Mouse (Mus musculus) MEL (cell line): ENCODE measurements around the gene Nptx1. TPM values are rescaled to one million over a fixed set of nuclear protein-coding genes. Genes with fewer than 3 reads are reported as not detected.

Experiments used
- DNase-seq: peaks from one replicate; pipeline ENCODE4 v3.0.0; 2011; ENCODE audit warnings: low read depth, low spot score
- H3K27ac ChIP-seq: 2 replicates; pipeline ENCODE4 v1.5.1; 2012; ENCODE audit warnings: low read depth, mild to moderate bottlenecking, control low read depth, low read length, moderate library complexity; ENCODE audit not compliant: control insufficient read depth
- H3K27me3 ChIP-seq, 2 experiments: fragments of 150-350 bp in 1 of 2; sonication (generic) in 1 of 2; 2 replicates each; pipeline ENCODE4 v1.6.1; 2012; ENCODE audit warnings: low read length in 2 of 2, mild to moderate bottlenecking in 2 of 2, improper control_type of control experiment in 1 of 2, moderate library complexity in 1 of 2; ENCODE audit not compliant: insufficient read depth in 2 of 2, control insufficient read depth in 1 of 2
- H3K36me3 ChIP-seq, 2 experiments: 2 replicates each; pipeline ENCODE4 v1.6.1; 2012 to 2014; ENCODE audit warnings: low read length in 2 of 2, improper control_type of control experiment in 1 of 2, inconsistent platforms in 1 of 2, mild to moderate bottlenecking in 1 of 2; ENCODE audit not compliant: insufficient read depth in 2 of 2, control insufficient read depth in 1 of 2
- H3K4me1 ChIP-seq, 2 experiments: fragments of 150-350 bp in 1 of 2; sonication (generic) in 1 of 2; 2 replicates each; pipeline ENCODE4 v1.6.1; 2012; ENCODE audit warnings: low read length in 2 of 2, improper control_type of control experiment in 1 of 2, mild to moderate bottlenecking in 1 of 2; ENCODE audit not compliant: insufficient read depth in 2 of 2, control insufficient read depth in 1 of 2
- H3K4me3 ChIP-seq, 2 experiments: fragments of 150-350 bp in 1 of 2; sonication (generic) in 1 of 2; 2 replicates each; pipeline ENCODE4 v1.5.1; 2012; ENCODE audit warnings: low read depth in 2 of 2, low read length in 2 of 2, mild to moderate bottlenecking in 2 of 2, moderate library complexity in 2 of 2, control low read depth in 1 of 2, improper control_type of control experiment in 1 of 2; ENCODE audit not compliant: control insufficient read depth in 1 of 2, insufficient read depth in 1 of 2
- H3K79me2 ChIP-seq: 2 replicates; pipeline ENCODE4 v1.6.1; 2012; ENCODE audit warnings: mild to moderate bottlenecking, low read length, moderate library complexity; ENCODE audit not compliant: control insufficient read depth, poor library complexity, insufficient read depth
- H3K9ac ChIP-seq: 2 replicates; pipeline ENCODE4 v1.6.1; 2012; ENCODE audit warnings: low read depth, mild to moderate bottlenecking, control low read depth, low read length, moderate library complexity; ENCODE audit not compliant: control insufficient read depth, poor library complexity, severe bottlenecking
- H3K9me3 ChIP-seq: fragments of 150-350 bp; sonication (generic); replicated peaks from 2 replicates; pipeline ENCODE4 v1.6.1; 2012; ENCODE audit warnings: mild to moderate bottlenecking, low read length, improper control_type of control experiment, moderate library complexity; ENCODE audit not compliant: insufficient read depth
- BHLHE40 ChIP-seq: IDR thresholded peaks from 2 replicates; pipeline ENCODE4 v1.6.1; 2012; ENCODE audit warnings: low read depth, mild to moderate bottlenecking, inconsistent platforms, low read length, improper control_type of control experiment, borderline replicate concordance
- CHD1 ChIP-seq: IDR thresholded peaks from 2 replicates; pipeline ENCODE4 v1.6.1; 2012; ENCODE audit warnings: low read depth, mild to moderate bottlenecking, inconsistent platforms, low read length, improper control_type of control experiment
- CHD2 ChIP-seq: IDR thresholded peaks from 2 replicates; pipeline ENCODE4 v1.6.1; 2011; ENCODE audit warnings: low read length, improper control_type of control experiment
- E2F4 ChIP-seq: IDR thresholded peaks from 2 replicates; pipeline ENCODE4 v1.6.1; 2011; ENCODE audit warnings: low read depth, low read length, improper control_type of control experiment, borderline replicate concordance
- EP300 ChIP-seq, 2 experiments: IDR thresholded peaks; 2 replicates each; pipeline ENCODE4 v1.6.1; 2011; ENCODE audit warnings: improper control_type of control experiment in 2 of 2, low read length in 2 of 2, low read depth in 1 of 2, mild to moderate bottlenecking in 1 of 2
- ETS1 ChIP-seq: IDR thresholded peaks from 2 replicates; pipeline ENCODE4 v1.6.1; 2012; ENCODE audit warnings: low read depth, mild to moderate bottlenecking, inconsistent platforms, low read length, improper control_type of control experiment, moderate library complexity
- GABPA ChIP-seq: IDR thresholded peaks from 2 replicates; pipeline ENCODE4 v1.6.1; 2012; ENCODE audit warnings: low read depth, mild to moderate bottlenecking, inconsistent platforms, low read length, improper control_type of control experiment, moderate library complexity
- HCFC1 ChIP-seq: IDR thresholded peaks from 2 replicates; pipeline ENCODE4 v1.6.1; 2012; ENCODE audit warnings: low read depth, mild to moderate bottlenecking, inconsistent platforms, low read length, improper control_type of control experiment, moderate library complexity
- JUND ChIP-seq: IDR thresholded peaks from 2 replicates; pipeline ENCODE4 v1.6.1; 2011; ENCODE audit warnings: low read depth, mild to moderate bottlenecking, improper control_type of control experiment, low read length
- KAT2A ChIP-seq: conservative IDR thresholded peaks from 2 replicates; pipeline ENCODE4 v1.6.1; 2012; ENCODE audit warnings: low read depth, low read length, improper control_type of control experiment, inconsistent platforms
- MAX ChIP-seq: IDR thresholded peaks from 2 replicates; pipeline ENCODE4 v1.6.1; 2011; ENCODE audit warnings: low read length, improper control_type of control experiment
- MAZ ChIP-seq: IDR thresholded peaks from 2 replicates; pipeline ENCODE4 v1.6.1; 2012; ENCODE audit warnings: low read depth, mild to moderate bottlenecking, inconsistent platforms, low read length, improper control_type of control experiment
- MEF2A ChIP-seq: IDR thresholded peaks from 2 replicates; pipeline ENCODE4 v1.6.1; 2014; ENCODE audit warnings: low read depth, mild to moderate bottlenecking, inconsistent platforms, low read length, improper control_type of control experiment; ENCODE audit not compliant: poor library complexity, insufficient replicate concordance, severe bottlenecking; ENCODE audit errors: extremely low read depth
- MXI1 ChIP-seq: IDR thresholded peaks from 2 replicates; pipeline ENCODE4 v1.6.1; 2011; ENCODE audit warnings: mild to moderate bottlenecking, low read depth, low read length, improper control_type of control experiment
- MYB ChIP-seq: IDR thresholded peaks from 2 replicates; pipeline ENCODE4 v1.6.1; 2011; ENCODE audit warnings: mild to moderate bottlenecking, low read depth, low read length, improper control_type of control experiment
- NELFE ChIP-seq: IDR thresholded peaks from 2 replicates; pipeline ENCODE4 v1.6.1; 2011; ENCODE audit warnings: low read depth, low read length, improper control_type of control experiment
- NRF1 ChIP-seq: IDR thresholded peaks from 2 replicates; pipeline ENCODE4 v1.6.1; 2014; ENCODE audit warnings: low read depth, mild to moderate bottlenecking, inconsistent platforms, low read length, improper control_type of control experiment, moderate library complexity; ENCODE audit not compliant: poor library complexity, insufficient read depth, severe bottlenecking
- POLR2A ChIP-seq, 2 experiments: IDR thresholded peaks; 2 replicates each; pipeline ENCODE4 v1.6.1; 2011 to 2012; ENCODE audit warnings: low read length in 2 of 2, mild to moderate bottlenecking in 2 of 2, control low read depth in 1 of 2, improper control_type of control experiment in 1 of 2, low read depth in 1 of 2, moderate library complexity in 1 of 2; ENCODE audit not compliant: control insufficient read depth in 1 of 2, insufficient read depth in 1 of 2, poor library complexity in 1 of 2
- POLR2AphosphoS2 ChIP-seq: IDR thresholded peaks from 2 replicates; pipeline ENCODE4 v1.6.1; 2011; ENCODE audit warnings: low read length, improper control_type of control experiment
- POLR2AphosphoS5 ChIP-seq: IDR thresholded peaks from 2 replicates; pipeline ENCODE4 v1.6.1; 2012; ENCODE audit warnings: low read depth, borderline replicate concordance, mild to moderate bottlenecking, inconsistent platforms, low read length, moderate library complexity, mixed read lengths
- SIN3A ChIP-seq: IDR thresholded peaks from 2 replicates; pipeline ENCODE4 v1.6.1; 2012; ENCODE audit warnings: low read length, improper control_type of control experiment, inconsistent platforms
- SMC3 ChIP-seq: IDR thresholded peaks from 2 replicates; pipeline ENCODE4 v1.6.1; 2011; ENCODE audit warnings: low read depth, low read length, improper control_type of control experiment
- TAL1 ChIP-seq: IDR thresholded peaks from 2 replicates; pipeline ENCODE4 v1.6.1; 2012; ENCODE audit warnings: mild to moderate bottlenecking, inconsistent platforms, low read length, moderate library complexity, mixed read lengths
- TBP ChIP-seq: IDR thresholded peaks from 2 replicates; pipeline ENCODE4 v1.8.0; 2011; ENCODE audit warnings: low read depth, low read length, improper control_type of control experiment
- USF1 ChIP-seq: IDR thresholded peaks from 2 replicates; pipeline ENCODE4 v1.6.1; 2014; ENCODE audit warnings: low read depth, mild to moderate bottlenecking, inconsistent platforms, low read length, improper control_type of control experiment, moderate library complexity
- ZC3H11A ChIP-seq: IDR thresholded peaks from 2 replicates; pipeline ENCODE4 v1.6.1; 2012; ENCODE audit warnings: low read depth, mild to moderate bottlenecking, inconsistent platforms, low read length, improper control_type of control experiment
- ZKSCAN1 ChIP-seq: IDR thresholded peaks from 2 replicates; pipeline ENCODE4 v1.6.1; 2012; ENCODE audit warnings: low read depth, mild to moderate bottlenecking, inconsistent platforms, low read length, improper control_type of control experiment, moderate library complexity
- ZMIZ1 ChIP-seq: IDR thresholded peaks from 2 replicates; pipeline ENCODE4 v1.6.1; 2012; ENCODE audit warnings: low read depth, mild to moderate bottlenecking, inconsistent platforms, low read length, improper control_type of control experiment, moderate library complexity
- ZNF384 ChIP-seq: IDR thresholded peaks from 2 replicates; pipeline ENCODE4 v1.6.1; 2012; ENCODE audit warnings: low read depth, mild to moderate bottlenecking, inconsistent platforms, low read length, improper control_type of control experiment
- polyA plus RNA-seq, 2 experiments: library from polyadenylated mRNA; stranded (reverse) in 1 of 2; unstranded in 1 of 2; fragments of >175 nt in 1 of 2; fragments of >200 nt in 1 of 2; gene quantifications; 2 replicates each; pipeline versions ENCODE4 v1.2.1 to v1.2.4; 2012; ENCODE audit warnings: low replicate concordance in 2 of 2, low read depth in 1 of 2; ENCODE audit not compliant: insufficient read length in 2 of 2, insufficient read depth in 1 of 2, missing spikeins in 1 of 2
- total RNA-seq: library from RNA; depleted of rRNA; stranded (reverse); fragments of 300-350 nt; gene quantifications from 2 replicates; pipeline ENCODE4 v1.2.3, GENCODE M21; 2012

Nptx1 gene
- total and polyA plus RNA-seq, 3 experiments = not detected

DNA sequence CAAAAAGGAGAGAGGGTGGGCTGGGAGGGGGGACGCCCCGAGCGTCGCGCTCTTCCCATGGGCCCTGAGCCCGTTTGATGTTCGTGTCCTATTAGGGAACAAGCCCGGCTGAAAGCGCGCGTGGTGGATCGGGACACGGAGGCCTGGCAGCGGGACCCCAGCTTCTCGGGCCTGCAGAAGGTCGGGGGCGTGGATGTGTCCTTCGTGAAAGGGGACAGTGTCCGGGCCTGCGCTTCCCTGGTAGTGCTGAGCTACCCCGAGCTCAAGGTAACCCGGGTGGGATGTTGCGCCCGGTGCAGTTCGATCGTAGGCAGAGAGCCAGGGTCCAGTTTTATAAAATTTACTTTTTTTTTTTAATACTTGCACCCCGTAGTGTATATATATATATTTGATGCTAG lies 55.9 kb downstream of the Nptx1 start:
- TF ChIP-seq MAX (no peak), TAL1 (no peak), SMC3 (no peak), JUND (no peak), MXI1 (no peak), USF1 (no peak), KAT2A (no peak), ZC3H11A (no peak), CHD1 (no peak), E2F4 (no peak), ETS1 (no peak), POLR2AphosphoS5 (no peak)
- H3K4me3 ChIP-seq = peak overlapping the region; percentile 84 to 94
- H3K4me1 ChIP-seq = peaks cover 5 to 11% of the 10 kb centered on the region in 2 experiments; a peak in 3 of 4 replicates
- no peak for DNase-seq
- peaks cover 12% of the 10 kb centered on the region for H3K79me2 ChIP-seq
- H3K9me3 ChIP-seq = no peaks in the 10 kb centered on the region
- H3K36me3 ChIP-seq = peaks cover 0 to 9% of the 10 kb centered on the region in 2 experiments; a peak in 2 of 4 replicates
- H3K27ac ChIP-seq = peak overlapping the region; percentile 18; the same call in 1 of the 2 replicates
- peak overlapping the region; percentile 97 for H3K9ac ChIP-seq
- H3K27me3 ChIP-seq = no peaks in the 10 kb centered on the region

DNA sequence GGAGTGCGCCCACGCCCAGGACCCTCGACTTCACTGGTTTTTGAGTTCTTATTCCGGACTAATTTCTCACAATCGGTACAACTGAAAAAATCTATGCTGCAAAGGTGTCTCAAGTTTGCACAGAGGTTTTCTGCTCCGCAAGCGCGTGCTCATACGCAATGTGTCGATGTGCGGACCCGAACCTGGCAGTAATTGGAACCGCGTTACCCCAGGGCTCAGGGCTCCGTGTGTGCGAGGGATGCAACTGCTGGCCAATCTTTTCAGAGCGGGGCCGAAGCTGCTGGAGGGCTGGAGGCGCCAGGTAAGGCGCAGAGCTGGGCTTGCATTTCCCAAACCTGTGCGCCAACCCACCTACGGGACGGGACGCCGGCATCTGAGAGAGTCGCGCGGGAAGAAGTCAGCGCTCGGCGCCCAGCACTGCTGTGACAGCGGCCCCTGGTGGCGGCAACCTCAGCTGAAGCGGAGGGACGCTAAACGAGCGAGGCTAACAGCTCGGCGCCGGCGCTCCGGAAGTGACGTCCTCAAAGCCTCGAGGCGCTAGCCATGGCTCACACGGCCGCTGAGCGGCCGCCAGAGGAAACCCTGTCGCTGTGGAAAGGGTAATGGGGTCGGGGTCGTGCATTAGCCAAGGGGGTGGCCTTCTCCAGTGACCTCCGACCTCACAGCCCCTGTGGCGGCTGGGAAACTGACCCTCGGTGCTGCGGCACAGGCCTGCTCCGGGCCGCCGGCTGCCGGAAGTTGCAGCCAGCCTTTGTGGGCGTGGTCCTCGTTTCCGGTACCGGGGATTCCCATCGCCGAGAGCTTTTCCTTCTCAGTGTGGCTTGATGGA lies 56.5 kb downstream of the Nptx1 start, which contains the start of gene Endov:
Gene Endov, plus strand, starts transcription at position 487 of the 829 bp plus-strand sequence.
- Histone ChIP-seq H3K36me3 (peaks cover 0 to 9% of the 10 kb centered on the region in 2 experiments; a peak in 3 of 4 replicates), H3K9me3 (no peaks in the 10 kb centered on the region), H3K79me2 (peaks cover 12% of the 10 kb centered on the region), H3K27me3 (no peaks in the 10 kb centered on the region), H3K4me3 (peak within 1 kb of the TSS; percentile 84 to 94), H3K4me1 (peaks cover 5 to 11% of the 10 kb centered on the region in 2 experiments; a peak in 3 of 4 replicates), H3K9ac (peak within 1 kb of the TSS; percentile 97), H3K27ac (peak within 1 kb of the TSS; percentile 86)
- DNase-seq = peak; percentile 99
- TF ChIP-seq MYB (peak; percentile 11; the same call in 1 of the 2 replicates), TBP (peak; percentile 74), BHLHE40 (no peak; the same call in 1 of the 2 replicates), POLR2A (IDR thresholded peaks at IDR 0.05; ENCODE audit: control insufficient read depth in 1 of 2, insufficient read depth in 1 of 2, low read depth in 1 of 2, low read length in 2 of 2, poor library complexity in 1 of 2) (peak; percentile 86 to 96), MAZ (peak; percentile 69; the same call in 1 of the 2 replicates), ZMIZ1 (peak; percentile 68; the same call in 1 of the 2 replicates), POLR2AphosphoS2 (peak; percentile 71; the same call in 1 of the 2 replicates), MEF2A (no peak), E2F4 (peak; percentile 88; the same call in 1 of the 2 replicates), CHD1 (no peak), ZNF384 (no peak), CHD2 (no peak), NELFE (peak; percentile 94), USF1 (peak; percentile 9; the same call in 1 of the 2 replicates), NRF1 (0 out of 2 replicates have a peak, but pooled peaks have one; percentile 37), GABPA (no peak), EP300 (IDR thresholded peaks at IDR 0.05; ENCODE audit: low read depth in 1 of 2, low read length in 2 of 2) (peak in 1 of 2 experiments; percentile 13; a peak in 1 of 4 replicates), MXI1 (peak; percentile 86), ETS1 (no peak), ZKSCAN1 (no peak), ZC3H11A (peak; percentile 64), SMC3 (peak; percentile 77), JUND (no peak), SIN3A (peak; percentile 93), HCFC1 (peak; percentile 91)
